Mouse (Mus musculus) hindbrain, embryonic 12.5 days (tissue): ENCODE measurements at regions not wholly inside any gene's neighbourhood (a gene's known extent, or its start where the extent isn't known, plus 50 kb on each side); places are given as distances from the start of the nearest gene placed in this dataset.
A peak's percentile ranks its signal among the peaks of the same experiment; 100 is the strongest.

Source experiments
- ATAC-seq: fragments of 200-750 bp; cut with Nextera tagmentation; 2 replicates; pipeline ENCODE4 v1.8.0; 2017; ENCODE audit warnings: moderate TSS enrichment; ENCODE audit not compliant: low FRiP score
- H3K27ac ChIP-seq: fragments of 300-500 bp; sonication (generic); 2 replicates; pipeline ENCODE4 v1.5.1; 2016; ENCODE audit warnings: mild to moderate bottlenecking
- H3K27me3 ChIP-seq: fragments of 300-500 bp; sonication (generic); 2 replicates; pipeline ENCODE4 v1.6.1; 2016; ENCODE audit warnings: mild to moderate bottlenecking
- H3K36me3 ChIP-seq: fragments of 300-500 bp; sonication (generic); 2 replicates; pipeline ENCODE4 v1.6.1; 2016; ENCODE audit warnings: mild to moderate bottlenecking
- H3K4me1 ChIP-seq: fragments of 300-500 bp; sonication (generic); 2 replicates; pipeline ENCODE4 v1.6.1; 2016
- H3K4me2 ChIP-seq: fragments of 300-500 bp; sonication (generic); replicated peaks from 2 replicates; pipeline ENCODE4 v1.6.1; 2016; ENCODE audit warnings: mild to moderate bottlenecking
- H3K4me3 ChIP-seq: fragments of 300-500 bp; sonication (generic); 2 replicates; pipeline ENCODE4 v1.5.1; 2016; ENCODE audit warnings: mild to moderate bottlenecking
- H3K9ac ChIP-seq: fragments of 300-500 bp; sonication (generic); 2 replicates; pipeline ENCODE4 v1.6.1; 2016; ENCODE audit warnings: mild to moderate bottlenecking, moderate library complexity
- H3K9me3 ChIP-seq: fragments of 300-500 bp; sonication (generic); replicated peaks from 2 replicates; pipeline ENCODE4 v1.6.1; 2016; ENCODE audit warnings: mild to moderate bottlenecking
- WGBS: fragments of 180-500 bp; shearing (Covaris S2); methylation state at CpG from one replicate; pipeline ENCODE4 v1.1.7; 2016; 5-methylcytosine and 5-hydroxymethylcytosine counted together

DNA sequence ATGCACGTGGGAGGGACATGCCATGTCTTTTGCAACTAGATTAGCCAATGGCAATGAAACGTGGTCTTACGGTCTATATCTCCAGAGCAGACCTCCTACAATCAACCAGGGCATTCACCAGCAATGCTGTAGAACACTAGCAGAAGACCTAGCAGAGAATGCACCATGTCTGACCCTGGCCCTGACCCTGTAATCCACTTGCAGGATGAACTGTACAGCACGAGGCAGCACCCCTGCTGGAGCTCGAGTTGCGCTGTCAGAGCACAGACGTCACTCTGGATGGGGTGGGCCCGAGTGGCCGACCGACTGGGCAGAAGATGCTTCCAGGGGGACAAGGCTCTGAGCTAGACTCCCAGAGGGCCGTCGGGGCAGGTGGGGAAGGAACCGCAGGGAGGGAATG is 110.4 kb upstream of the Klf14 start:
- no peak overlapping the region for H3K4me3 ChIP-seq
- H3K36me3 ChIP-seq, result no peaks in the 10 kb centered on the region
- H3K4me2 ChIP-seq, result no peak overlapping the region
- no peak overlapping the region for H3K27ac ChIP-seq
- H3K9me3 ChIP-seq, result no peaks in the 10 kb centered on the region
- no peaks in the 10 kb centered on the region for H3K4me1 ChIP-seq
- ATAC-seq, result no peak
- WGBS, result 77% methylated on average over 13 of the region's 13 CpGs
- no peak overlapping the region for H3K9ac ChIP-seq
- no peaks in the 10 kb centered on the region for H3K27me3 ChIP-seq

DNA sequence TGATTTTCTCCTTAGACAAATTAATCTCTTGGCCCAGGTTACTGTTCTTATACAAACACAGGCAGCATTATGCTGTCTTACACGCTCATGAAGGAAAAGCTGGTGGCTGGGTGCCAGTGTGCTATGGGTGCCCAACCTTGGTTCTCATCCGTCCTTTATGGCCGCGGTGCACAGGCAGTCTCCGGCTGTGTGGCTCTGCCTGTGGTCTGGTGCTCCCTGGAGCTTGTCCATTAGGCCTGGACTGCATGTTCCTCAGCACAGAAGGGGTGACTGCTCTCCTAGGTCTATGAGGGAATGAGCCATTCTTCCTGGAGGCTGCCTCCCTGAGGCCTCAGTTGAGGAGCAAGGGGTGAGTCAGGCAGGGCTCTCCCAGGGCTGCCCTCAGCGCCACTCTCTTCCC is 111.7 kb upstream of the Klf14 start:
- no peak overlapping the region for H3K4me2 ChIP-seq
- H3K36me3 ChIP-seq, result no peaks in the 10 kb centered on the region
- no peaks in the 10 kb centered on the region for H3K9me3 ChIP-seq
- H3K27ac ChIP-seq, result no peak overlapping the region
- no peak overlapping the region for H3K9ac ChIP-seq
- 92% methylated on average over 6 of the region's 6 CpGs for WGBS
- peaks cover 7% of the 10 kb centered on the region for H3K4me1 ChIP-seq
- no peak for ATAC-seq
- H3K4me3 ChIP-seq, result no peak overlapping the region
- no peaks in the 10 kb centered on the region for H3K27me3 ChIP-seq

DNA sequence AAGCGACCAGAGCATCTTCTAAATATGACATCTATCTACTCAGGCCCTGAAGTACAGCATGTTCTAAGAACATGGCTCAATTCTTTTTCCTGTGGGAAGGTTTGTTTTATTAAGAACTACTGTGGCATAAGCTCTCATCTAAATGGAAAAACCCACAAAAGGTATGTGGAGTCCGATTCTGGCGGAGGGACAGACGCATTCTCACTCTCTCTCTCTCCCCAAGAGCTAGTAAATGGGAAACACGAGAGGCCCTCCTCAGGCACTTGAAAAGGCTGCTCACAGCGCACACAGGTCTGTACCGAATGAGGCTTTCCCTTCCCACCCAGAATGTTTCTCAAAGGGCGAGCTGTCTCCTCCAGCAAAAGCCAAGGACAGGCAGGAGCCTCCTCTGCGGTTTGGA is 112.1 kb upstream of the Klf14 start:
- no peak overlapping the region for H3K27ac ChIP-seq

DNA sequence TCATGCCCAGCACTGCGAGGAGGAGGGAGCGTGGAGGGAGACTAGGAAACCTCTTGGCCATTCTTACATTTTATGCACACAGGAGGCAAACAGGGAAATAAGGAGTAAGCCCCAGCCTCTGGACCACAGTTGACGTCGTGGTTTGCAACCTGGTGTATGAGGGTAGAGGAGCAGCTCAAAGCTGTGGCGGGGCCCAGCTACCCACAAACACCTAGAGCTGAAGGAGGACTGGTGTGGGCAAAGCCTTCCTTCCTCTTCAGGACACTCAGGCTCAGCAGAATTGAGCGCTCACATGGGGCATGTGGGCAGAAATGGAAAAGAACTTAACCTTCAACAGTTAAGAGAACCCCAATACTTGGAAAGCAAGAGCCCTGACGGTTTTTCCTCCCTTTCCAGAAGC is 113.2 kb upstream of the Klf14 start:
- no peak overlapping the region for H3K4me3 ChIP-seq
- H3K4me2 ChIP-seq, result no peak overlapping the region
- no peak overlapping the region for H3K9ac ChIP-seq
- no peaks in the 10 kb centered on the region for H3K9me3 ChIP-seq
- no peak for ATAC-seq
- peaks cover 16% of the 10 kb centered on the region for H3K4me1 ChIP-seq
- no peaks in the 10 kb centered on the region for H3K27me3 ChIP-seq
- no peaks in the 10 kb centered on the region for H3K36me3 ChIP-seq
- H3K27ac ChIP-seq, result no peak overlapping the region
- 86% methylated on average over 7 of the region's 7 CpGs for WGBS

More for the DNA sequence above, 112.1 kb upstream of the Klf14 start:
- WGBS, result 70% methylated on average over 9 of the region's 9 CpGs
- Histone ChIP-seq H3K4me1 (peaks cover 9% of the 10 kb centered on the region), H3K9ac (no peak overlapping the region), H3K4me3 (no peak overlapping the region), H3K4me2 (no peak overlapping the region), H3K27me3 (no peaks in the 10 kb centered on the region), H3K36me3 (no peaks in the 10 kb centered on the region), H3K9me3 (no peaks in the 10 kb centered on the region)
- ATAC-seq, result no peak

DNA sequence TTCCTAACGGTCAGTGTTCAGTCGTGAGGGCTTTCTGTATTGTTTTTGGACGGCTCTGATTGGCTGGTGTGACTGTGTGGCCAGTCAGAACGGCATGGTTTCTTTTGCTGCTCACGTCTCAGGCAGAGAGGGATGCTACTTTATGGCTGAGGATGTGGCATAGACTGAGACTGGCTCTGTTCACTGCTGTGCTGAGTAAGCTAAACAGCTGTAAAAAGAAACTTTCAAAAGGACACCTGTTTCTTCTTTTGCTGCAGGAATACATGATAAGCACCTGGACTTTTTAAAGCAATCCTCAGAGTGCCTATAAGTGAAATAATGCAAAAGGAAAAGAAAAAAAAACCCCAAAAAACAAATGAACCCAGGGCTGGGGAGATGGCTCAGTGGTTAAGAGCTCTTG is 113.7 kb upstream of the Klf14 start:
- peaks cover 16% of the 10 kb centered on the region for H3K4me1 ChIP-seq
- WGBS, result 46% methylated on average over 5 of the region's 5 CpGs

DNA sequence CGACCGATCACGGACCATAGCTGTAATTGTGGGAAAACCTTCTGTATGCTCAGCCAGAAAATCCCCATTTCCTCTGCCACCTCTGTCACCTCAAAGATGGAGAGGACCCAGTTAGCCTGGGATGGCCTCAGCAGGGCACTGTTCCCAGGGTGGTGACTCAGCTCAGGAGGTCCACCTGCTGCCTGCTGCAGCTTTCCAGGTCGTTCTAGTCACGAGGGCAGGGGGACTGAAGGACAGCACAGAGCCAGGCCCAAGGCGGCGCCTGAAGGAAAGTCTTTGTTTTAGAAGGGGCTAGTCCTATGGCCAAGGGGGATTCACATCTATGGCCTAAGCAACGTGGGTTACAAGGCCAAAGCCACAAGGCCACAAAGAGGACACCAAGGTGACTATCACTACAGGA is 114.5 kb upstream of the Klf14 start:
- WGBS, result 88% methylated on average over 8 of the region's 8 CpGs
- Histone ChIP-seq H3K36me3 (no peaks in the 10 kb centered on the region), H3K4me3 (no peak overlapping the region), H3K9ac (no peak overlapping the region), H3K4me1 (peaks cover 16% of the 10 kb centered on the region), H3K4me2 (no peak overlapping the region), H3K9me3 (no peaks in the 10 kb centered on the region), H3K27me3 (no peaks in the 10 kb centered on the region), H3K27ac (no peak overlapping the region)
- no peak for ATAC-seq

More for the DNA sequence above, 113.7 kb upstream of the Klf14 start:
- no peak for ATAC-seq
- H3K4me2 ChIP-seq, result no peak overlapping the region
- H3K9me3 ChIP-seq, result no peaks in the 10 kb centered on the region
- no peaks in the 10 kb centered on the region for H3K36me3 ChIP-seq
- no peak overlapping the region for H3K4me3 ChIP-seq
- no peak overlapping the region for H3K27ac ChIP-seq
- no peak overlapping the region for H3K9ac ChIP-seq
- no peaks in the 10 kb centered on the region for H3K27me3 ChIP-seq

DNA sequence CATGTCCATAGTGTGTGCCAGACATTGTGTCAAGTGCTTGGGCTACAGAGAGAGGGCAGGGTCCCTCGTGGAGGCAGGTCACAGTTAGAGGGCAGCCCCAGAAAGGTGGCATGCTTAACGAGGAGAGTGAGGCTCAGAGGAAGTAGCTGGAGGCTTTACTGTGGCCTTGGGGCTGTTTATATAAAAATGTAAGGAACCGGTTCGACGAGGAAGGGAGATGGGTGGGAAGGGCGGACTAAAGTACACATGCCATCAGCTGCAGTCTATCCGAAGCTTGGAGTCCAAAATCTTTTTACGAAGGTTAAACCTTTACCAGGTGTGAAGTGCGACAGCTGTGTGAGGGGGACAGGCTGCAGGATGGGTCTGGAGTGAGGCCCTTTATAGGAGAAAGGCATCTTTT is 115.5 kb upstream of the Klf14 start:
- H3K4me2 ChIP-seq, result no peak overlapping the region
- peaks cover 16% of the 10 kb centered on the region for H3K4me1 ChIP-seq
- 62% methylated on average over 9 of the region's 9 CpGs for WGBS
- no peak overlapping the region for H3K9ac ChIP-seq
- H3K27ac ChIP-seq, result no peak overlapping the region
- no peaks in the 10 kb centered on the region for H3K9me3 ChIP-seq
- H3K4me3 ChIP-seq, result no peak overlapping the region
- no peaks in the 10 kb centered on the region for H3K27me3 ChIP-seq
- ATAC-seq, result no peak
- H3K36me3 ChIP-seq, result no peaks in the 10 kb centered on the region

DNA sequence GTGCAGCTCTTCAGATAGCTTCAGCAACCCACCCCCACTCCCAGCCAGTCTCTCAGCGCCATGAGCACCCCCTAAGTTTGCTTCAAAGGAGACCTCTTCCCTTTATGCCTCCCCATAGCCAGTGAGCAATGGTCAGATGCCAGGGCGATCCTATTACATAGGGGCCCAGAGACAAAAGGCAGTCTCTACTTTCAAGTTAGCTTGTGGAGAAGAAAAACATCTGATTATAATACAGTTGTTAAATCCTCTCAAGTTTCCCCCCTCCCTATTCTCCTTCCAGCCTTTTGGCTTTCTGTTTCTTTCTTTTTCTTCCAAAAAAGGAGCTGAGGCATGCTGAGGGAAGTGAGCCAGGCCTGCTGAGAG is 116.3 kb upstream of the Klf14 start:
- no peak overlapping the region for H3K9ac ChIP-seq
- H3K4me3 ChIP-seq, result no peak overlapping the region
- 28% methylated on average over 2 of the region's 2 CpGs for WGBS
- ATAC-seq, result no peak
- no peaks in the 10 kb centered on the region for H3K27me3 ChIP-seq
- H3K27ac ChIP-seq, result no peak overlapping the region; the same call in 1 of the 2 replicates
- no peak overlapping the region for H3K4me2 ChIP-seq
- H3K9me3 ChIP-seq, result no peaks in the 10 kb centered on the region
- H3K36me3 ChIP-seq, result no peaks in the 10 kb centered on the region
- peaks cover 16% of the 10 kb centered on the region for H3K4me1 ChIP-seq

DNA sequence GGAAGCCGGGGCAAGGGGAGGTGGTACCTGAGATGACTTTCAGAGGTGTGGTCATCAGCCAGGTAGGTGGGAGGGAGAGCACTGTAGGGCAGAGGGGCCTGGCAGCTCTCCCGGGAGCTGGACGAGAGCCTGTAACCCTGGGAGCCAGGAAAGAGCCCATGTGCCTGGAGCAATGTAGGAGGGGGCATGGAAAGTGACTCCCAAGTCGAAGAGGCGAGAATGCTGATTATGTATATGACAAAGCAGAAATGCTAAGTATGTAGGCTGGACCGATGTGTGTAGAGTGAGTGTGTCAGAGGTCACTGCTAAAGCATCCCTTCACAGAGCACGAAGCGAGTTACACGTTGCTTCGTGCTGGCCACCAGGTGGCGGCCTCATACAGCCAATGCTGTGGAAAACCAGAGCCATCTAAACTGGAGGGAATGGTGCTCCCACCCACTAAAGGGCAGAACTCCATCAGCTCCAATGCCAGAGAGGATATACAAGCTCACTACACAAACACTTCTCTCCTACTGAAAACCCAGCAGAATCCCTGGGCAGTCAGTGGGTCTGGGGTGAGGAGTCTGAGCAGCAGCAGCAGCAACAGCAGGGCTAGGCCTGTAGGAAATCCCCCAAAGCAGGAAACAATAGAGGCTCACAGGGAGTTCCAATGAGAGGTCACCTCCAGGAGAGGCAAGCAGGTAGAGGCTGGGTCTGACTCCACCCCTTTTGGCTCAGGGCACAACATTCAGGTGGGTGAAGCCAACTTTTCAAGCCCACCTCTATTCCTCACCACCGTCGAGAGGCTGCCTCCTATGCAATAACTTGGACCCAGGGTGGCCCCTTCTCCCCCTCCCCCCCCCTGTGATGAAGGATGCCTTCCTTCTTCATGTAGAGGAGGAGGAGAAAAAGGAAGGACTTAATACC is 116.9 kb upstream of the Klf14 start:
- ATAC-seq, result peak; percentile 81
- no peaks in the 10 kb centered on the region for H3K36me3 ChIP-seq
- no peak overlapping the region for H3K4me2 ChIP-seq
- H3K9me3 ChIP-seq, result no peaks in the 10 kb centered on the region
- H3K4me3 ChIP-seq, result no peak overlapping the region
- 14% methylated on average over 13 of the region's 13 CpGs for WGBS
- H3K27me3 ChIP-seq, result no peaks in the 10 kb centered on the region
- H3K27ac ChIP-seq, result no peak overlapping the region; the same call in 1 of the 2 replicates
- H3K9ac ChIP-seq, result no peak overlapping the region
- peaks cover 16% of the 10 kb centered on the region for H3K4me1 ChIP-seq

DNA sequence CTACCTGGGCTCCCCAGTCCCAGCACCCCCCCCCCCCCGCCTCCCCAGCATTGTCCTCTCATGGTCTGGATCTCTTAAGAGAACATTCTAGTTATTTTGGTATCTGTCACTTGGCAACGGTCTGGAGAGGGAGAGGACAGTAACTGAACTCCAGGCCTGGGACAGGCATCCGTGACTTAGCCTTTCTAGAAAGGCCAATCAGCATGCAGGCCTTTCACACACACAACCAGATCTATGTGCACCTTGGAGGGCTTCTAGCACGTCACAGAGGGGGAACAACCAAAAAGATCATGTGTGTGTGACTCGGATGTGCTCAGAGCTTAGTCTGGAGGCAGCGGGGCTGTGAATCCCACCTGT is 117.6 kb upstream of the Klf14 start:
- Histone ChIP-seq H3K27me3 (no peaks in the 10 kb centered on the region), H3K4me1 (peaks cover 16% of the 10 kb centered on the region), H3K9me3 (no peaks in the 10 kb centered on the region), H3K4me2 (no peak overlapping the region), H3K36me3 (no peaks in the 10 kb centered on the region), H3K9ac (no peak overlapping the region), H3K4me3 (no peak overlapping the region), H3K27ac (no peak overlapping the region)
- no peak for ATAC-seq
- WGBS, result 80% methylated on average over 5 of the region's 6 CpGs

DNA sequence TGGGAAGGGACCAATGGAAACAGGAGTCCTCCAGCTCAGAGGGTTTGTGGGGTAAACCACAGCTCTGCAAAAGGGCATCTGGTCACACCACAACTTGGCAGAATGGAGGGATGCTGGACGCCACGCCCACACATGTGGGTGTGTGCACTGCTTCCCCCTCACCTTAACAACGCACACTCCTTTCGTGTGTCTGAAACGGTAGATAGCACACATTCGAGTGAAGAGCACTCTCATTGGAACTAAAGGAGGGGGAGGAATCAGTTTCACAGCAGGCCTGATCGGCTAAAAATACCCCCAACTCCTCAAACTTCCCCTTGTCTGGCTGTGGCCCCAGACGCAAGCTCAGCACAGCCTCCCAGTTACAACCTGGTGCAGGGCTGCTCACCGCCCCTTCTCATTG is 118.3 kb upstream of the Klf14 start:
- Histone ChIP-seq H3K4me2 (no peak overlapping the region), H3K9ac (no peak overlapping the region), H3K36me3 (no peaks in the 10 kb centered on the region), H3K27ac (no peak overlapping the region), H3K9me3 (no peaks in the 10 kb centered on the region), H3K27me3 (no peaks in the 10 kb centered on the region), H3K4me3 (no peak overlapping the region), H3K4me1 (peaks cover 16% of the 10 kb centered on the region)
- 74% methylated on average over 9 of the region's 9 CpGs for WGBS
- ATAC-seq, result no peak

DNA sequence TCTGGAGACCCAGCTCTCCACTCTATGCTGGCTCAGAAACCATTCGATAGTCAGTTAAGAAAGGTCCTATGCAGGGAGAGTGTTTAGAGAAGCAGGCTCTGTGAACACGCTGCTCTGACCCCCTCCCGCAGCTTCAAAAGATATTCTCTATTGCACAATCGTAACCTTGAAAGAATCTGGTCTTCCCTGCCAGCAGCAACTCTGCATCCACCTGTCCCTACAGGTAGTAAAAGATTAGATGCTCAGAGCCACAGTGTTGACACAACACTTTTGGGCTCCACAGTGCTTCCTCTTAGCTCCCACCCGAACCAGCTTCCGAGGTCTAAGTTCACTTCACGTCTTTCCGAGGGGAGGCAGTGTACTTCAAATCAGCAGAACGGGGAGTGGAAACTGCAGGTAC is 118.9 kb upstream of the Klf14 start:
- Histone ChIP-seq H3K4me3 (no peak overlapping the region), H3K27me3 (no peaks in the 10 kb centered on the region), H3K27ac (no peak overlapping the region), H3K4me2 (no peak overlapping the region), H3K9me3 (no peaks in the 10 kb centered on the region), H3K9ac (no peak overlapping the region), H3K4me1 (peaks cover 16% of the 10 kb centered on the region), H3K36me3 (no peaks in the 10 kb centered on the region)
- WGBS, result 81% methylated on average over 9 of the region's 9 CpGs
- ATAC-seq, result no peak

DNA sequence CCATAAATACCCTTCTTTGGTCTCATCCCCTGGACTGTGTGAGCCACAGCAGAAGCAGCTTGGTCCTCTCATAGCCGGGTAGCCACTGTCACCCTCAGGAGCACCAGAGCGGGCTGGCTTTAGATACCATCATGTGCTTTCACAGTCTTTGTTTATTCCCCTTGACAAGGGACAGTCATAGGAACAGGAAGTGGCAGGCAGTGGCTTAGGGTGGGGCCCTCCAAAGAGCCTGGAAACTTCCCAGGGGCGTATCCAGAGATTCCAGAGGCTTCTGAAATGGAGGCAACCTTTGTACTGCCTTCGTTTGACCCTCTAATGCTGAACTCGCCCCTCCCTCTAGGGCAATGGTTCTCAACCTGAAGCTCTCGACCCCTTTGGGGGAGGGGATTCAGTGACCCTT is 119.5 kb upstream of the Klf14 start:
- H3K4me1 ChIP-seq, result peaks cover 18% of the 10 kb centered on the region
- no peak overlapping the region for H3K4me3 ChIP-seq
- no peaks in the 10 kb centered on the region for H3K27me3 ChIP-seq
- no peak overlapping the region for H3K9ac ChIP-seq
- H3K9me3 ChIP-seq, result no peaks in the 10 kb centered on the region
- ATAC-seq, result no peak
- no peaks in the 10 kb centered on the region for H3K36me3 ChIP-seq
- H3K27ac ChIP-seq, result no peak overlapping the region
- WGBS, result 74% methylated on average over 6 of the region's 6 CpGs
- no peak overlapping the region for H3K4me2 ChIP-seq
